Mouse (Mus musculus) lung, postnatal 0 days (tissue): ENCODE data around the gene Sptb. TPM values are rescaled to one million over a fixed set of nuclear protein-coding genes. Genes with fewer than 3 reads are reported as not detected.

Experiments used
- ATAC-seq: fragments of 200-750 bp; cut with Nextera tagmentation; 2 replicates; pipeline ENCODE4 v1.8.0; 2017; ENCODE audit warnings: moderate library complexity
- DNase-seq: peaks from one replicate; pipeline ENCODE4 v3.0.0-alpha.2; 2016; ENCODE audit warnings: low spot score
- H3K27ac ChIP-seq: fragments of 300-500 bp; sonication (generic); 2 replicates; pipeline ENCODE4 v1.5.1; 2014; ENCODE audit warnings: antibody characterized with exemption, mild to moderate bottlenecking, low read length, mixed read lengths
- H3K27me3 ChIP-seq: fragments of 300-500 bp; sonication (generic); replicated peaks from 2 replicates; pipeline ENCODE4 v1.6.1; 2014; ENCODE audit warnings: low read length, mixed read lengths; ENCODE audit not compliant: insufficient read depth
- H3K36me3 ChIP-seq: fragments of 300-500 bp; sonication (generic); 2 replicates; pipeline ENCODE4 v1.6.1; 2014; ENCODE audit warnings: low read length, mixed read lengths; ENCODE audit not compliant: insufficient read depth
- H3K4me1 ChIP-seq: fragments of 300-500 bp; sonication (generic); 2 replicates; pipeline ENCODE4 v1.6.1; 2014; ENCODE audit warnings: antibody characterized with exemption, low read depth, low read length, mixed read lengths; ENCODE audit not compliant: insufficient read depth
- H3K4me2 ChIP-seq: fragments of 300-500 bp; sonication (generic); replicated peaks from 2 replicates; pipeline ENCODE4 v1.6.1; 2014; ENCODE audit warnings: low read depth, mild to moderate bottlenecking, low read length, moderate library complexity, mixed read lengths
- H3K4me3 ChIP-seq: fragments of 300-500 bp; sonication (generic); 2 replicates; pipeline ENCODE4 v1.5.1; 2014; ENCODE audit warnings: low read depth, low read length
- H3K9ac ChIP-seq: fragments of 300-500 bp; sonication (generic); replicated peaks from 2 replicates; pipeline ENCODE4 v1.6.1; 2014; ENCODE audit warnings: low read depth, mild to moderate bottlenecking
- H3K9me3 ChIP-seq: fragments of 300-500 bp; sonication (generic); 2 replicates; pipeline ENCODE4 v1.6.1; 2016; ENCODE audit warnings: low read length, mixed read lengths
- CTCF ChIP-seq: IDR thresholded peaks from 2 replicates; pipeline ENCODE4 v1.5.1; 2016; ENCODE audit warnings: antibody characterized with exemption, mild to moderate bottlenecking
- EP300 ChIP-seq: IDR thresholded peaks from 2 replicates; pipeline ENCODE4 v1.6.1; 2016; ENCODE audit warnings: antibody characterized with exemption, mild to moderate bottlenecking, control low read depth
- WGBS: fragments of 180-500 bp; shearing (Covaris S2); extraction: QIAGEN DNeasy Blood & Tissue Kit; methylation state at CpG from one replicate; pipeline ENCODE4 v1.1.7; 2014; 5-methylcytosine and 5-hydroxymethylcytosine counted together
- polyA plus RNA-seq: library from polyadenylated mRNA; unstranded; fragments of >200 nt; fragmentation: Nextera tagmentation; extraction: Ambion mirVana; gene quantifications from 2 replicates; pipeline ENCODE4 v1.2.1, GENCODE M21; 2015

Sptb gene
- polyA plus RNA-seq, 1 experiment from 2014 or later: 0.35 TPM

DNA sequence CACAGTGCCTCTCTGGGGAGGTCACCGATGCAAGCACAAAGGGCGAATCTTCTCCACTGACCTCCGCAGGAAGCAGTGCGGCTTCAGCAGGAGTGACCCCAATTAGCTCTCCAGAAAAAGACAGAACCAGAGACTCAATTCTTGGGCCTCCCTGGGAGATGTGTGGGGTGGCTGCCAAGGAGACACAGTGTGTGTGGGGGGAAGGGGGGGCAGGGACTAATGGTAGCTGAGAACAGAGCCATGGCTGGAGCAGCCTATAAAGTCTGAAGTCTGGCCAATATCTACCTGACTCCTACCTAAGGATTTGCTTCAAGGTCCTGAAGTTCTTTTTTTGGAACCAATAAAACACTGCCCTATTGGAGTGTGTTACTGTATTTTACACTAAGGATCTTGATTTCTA, 105.8 kb downstream of the Sptb start:
- TF ChIP-seq CTCF: no peak
- no peak for TF ChIP-seq EP300
- no peak overlapping the region for H3K27ac ChIP-seq
- no peaks in the 10 kb centered on the region for H3K4me1 ChIP-seq
- no peak for ATAC-seq
- no peak overlapping the region for H3K4me3 ChIP-seq
- H3K4me2 ChIP-seq: no peak overlapping the region
- no peaks in the 10 kb centered on the region for H3K27me3 ChIP-seq
- H3K9me3 ChIP-seq: no peaks in the 10 kb centered on the region
- no peaks in the 10 kb centered on the region for H3K36me3 ChIP-seq
- H3K9ac ChIP-seq: no peak overlapping the region
- WGBS: 76% methylated on average over 4 of the region's 4 CpGs
- no peak for DNase-seq

DNA sequence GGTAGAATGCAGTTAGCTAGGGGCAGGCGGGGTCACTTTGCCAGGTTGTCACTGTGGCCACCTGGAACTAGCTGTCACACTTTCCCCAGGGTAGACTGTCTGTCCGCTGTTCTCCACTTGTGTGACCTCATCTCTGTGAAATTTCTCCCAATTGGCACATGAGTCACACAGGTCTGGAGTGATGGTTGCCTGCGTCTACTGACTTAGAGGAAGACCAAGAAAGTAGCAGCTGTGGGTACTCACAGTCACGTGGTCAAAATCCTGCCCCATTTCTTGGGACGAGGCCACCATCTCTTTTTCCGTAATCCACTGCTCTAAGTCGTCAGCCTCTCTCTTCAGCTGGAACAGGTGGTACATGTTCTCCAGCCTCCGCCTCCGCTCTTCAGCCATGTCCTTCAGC, 106.6 kb downstream of the Sptb start:
- no peak overlapping the region for H3K4me3 ChIP-seq
- no peak overlapping the region for H3K4me2 ChIP-seq
- no peak overlapping the region for H3K9ac ChIP-seq
- no peaks in the 10 kb centered on the region for H3K36me3 ChIP-seq
- no peaks in the 10 kb centered on the region for H3K9me3 ChIP-seq
- WGBS: 67% methylated on average over 9 of the region's 9 CpGs
- ATAC-seq (peak; percentile 37; the same call in 1 of the 2 replicates), DNase-seq (no peak)
- H3K27me3 ChIP-seq: no peaks in the 10 kb centered on the region
- TF ChIP-seq EP300: no peak
- TF ChIP-seq CTCF: no peak
- no peaks in the 10 kb centered on the region for H3K4me1 ChIP-seq
- no peak overlapping the region for H3K27ac ChIP-seq

DNA sequence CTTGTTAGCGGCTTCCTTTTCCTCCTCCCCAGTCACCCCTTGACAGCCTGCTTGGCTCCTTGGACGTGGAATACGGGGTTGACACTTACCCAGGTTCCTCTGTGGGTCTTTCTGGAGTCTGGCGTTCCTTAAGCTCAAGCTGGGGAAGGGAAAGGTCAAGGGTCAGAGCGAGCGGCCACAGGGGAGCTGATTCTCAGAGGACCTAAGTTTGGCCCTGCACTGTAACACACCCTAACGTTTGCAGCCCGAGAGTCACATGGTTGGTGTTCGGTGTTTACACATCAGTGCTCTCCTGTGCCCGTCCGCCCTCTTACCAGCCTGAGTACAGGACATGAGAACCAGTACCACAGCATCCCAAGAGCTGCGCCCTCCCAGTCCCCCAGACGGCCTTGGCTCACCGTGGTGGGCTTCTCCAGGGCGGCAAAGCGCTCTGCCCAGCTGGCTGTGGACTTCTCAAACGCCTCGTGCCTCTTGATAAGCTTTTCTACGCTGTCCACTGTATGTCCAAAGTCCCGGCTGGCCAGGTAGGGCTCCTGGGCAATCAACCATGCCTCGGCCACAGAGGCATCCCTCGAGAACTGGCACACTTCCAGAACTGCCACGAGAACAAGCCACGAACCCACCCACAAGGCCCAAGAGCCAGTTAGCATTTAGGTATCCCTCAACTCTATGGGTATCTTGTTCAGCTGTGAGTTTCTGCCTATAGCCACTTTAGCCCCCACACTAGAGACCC, 112.0 kb downstream of the Sptb start:
- 65% methylated on average over 24 of the region's 24 CpGs for WGBS
- no peak overlapping the region for H3K9ac ChIP-seq
- DNase-seq (no peak), ATAC-seq (no peak)
- no peak overlapping the region for H3K4me2 ChIP-seq
- peaks cover 7% of the 10 kb centered on the region; the same call in 1 of the 2 replicates for H3K4me1 ChIP-seq
- H3K9me3 ChIP-seq: no peaks in the 10 kb centered on the region
- no peak overlapping the region for H3K4me3 ChIP-seq
- H3K27ac ChIP-seq: no peak overlapping the region
- H3K36me3 ChIP-seq: no peaks in the 10 kb centered on the region
- TF ChIP-seq EP300 (no peak), CTCF (no peak)
- no peaks in the 10 kb centered on the region for H3K27me3 ChIP-seq

DNA sequence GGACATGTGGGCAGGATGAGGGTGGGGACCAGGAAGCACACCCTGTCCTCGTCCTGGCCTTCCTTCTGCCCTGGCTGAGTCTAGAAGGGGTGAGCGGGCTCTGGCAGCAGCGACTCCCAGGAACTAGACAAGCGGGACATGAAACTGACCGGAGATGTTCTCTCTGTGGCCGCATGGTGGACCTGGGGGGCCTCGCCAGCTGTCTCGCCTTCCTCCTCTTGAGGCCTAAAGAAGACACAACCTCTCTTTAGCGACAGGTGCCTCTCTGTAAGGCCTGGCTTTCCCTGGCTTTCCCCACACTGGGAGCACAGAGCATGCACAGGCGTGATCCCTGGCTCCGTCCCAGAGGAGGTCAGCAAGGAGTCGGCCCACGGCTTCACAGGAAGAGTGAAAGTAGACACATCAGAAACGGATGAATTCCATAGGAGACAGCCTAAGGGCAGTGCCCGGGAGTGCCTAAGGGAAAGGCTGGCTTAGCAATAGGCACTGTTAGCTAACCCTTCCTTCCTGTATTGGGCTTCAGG, 112.7 kb downstream of the Sptb start:
- TF ChIP-seq CTCF (no peak), EP300 (no peak)
- no peaks in the 10 kb centered on the region for H3K27me3 ChIP-seq
- no peak overlapping the region for H3K4me2 ChIP-seq
- H3K36me3 ChIP-seq: no peaks in the 10 kb centered on the region
- no peak overlapping the region for H3K9ac ChIP-seq
- peaks cover 7% of the 10 kb centered on the region; the same call in 1 of the 2 replicates for H3K4me1 ChIP-seq
- no peak overlapping the region for H3K27ac ChIP-seq
- peak; percentile 23 for DNase-seq
- 68% methylated on average over 15 of the region's 15 CpGs for WGBS
- ATAC-seq: no peak
- H3K4me3 ChIP-seq: no peak overlapping the region
- H3K9me3 ChIP-seq: no peaks in the 10 kb centered on the region

DNA sequence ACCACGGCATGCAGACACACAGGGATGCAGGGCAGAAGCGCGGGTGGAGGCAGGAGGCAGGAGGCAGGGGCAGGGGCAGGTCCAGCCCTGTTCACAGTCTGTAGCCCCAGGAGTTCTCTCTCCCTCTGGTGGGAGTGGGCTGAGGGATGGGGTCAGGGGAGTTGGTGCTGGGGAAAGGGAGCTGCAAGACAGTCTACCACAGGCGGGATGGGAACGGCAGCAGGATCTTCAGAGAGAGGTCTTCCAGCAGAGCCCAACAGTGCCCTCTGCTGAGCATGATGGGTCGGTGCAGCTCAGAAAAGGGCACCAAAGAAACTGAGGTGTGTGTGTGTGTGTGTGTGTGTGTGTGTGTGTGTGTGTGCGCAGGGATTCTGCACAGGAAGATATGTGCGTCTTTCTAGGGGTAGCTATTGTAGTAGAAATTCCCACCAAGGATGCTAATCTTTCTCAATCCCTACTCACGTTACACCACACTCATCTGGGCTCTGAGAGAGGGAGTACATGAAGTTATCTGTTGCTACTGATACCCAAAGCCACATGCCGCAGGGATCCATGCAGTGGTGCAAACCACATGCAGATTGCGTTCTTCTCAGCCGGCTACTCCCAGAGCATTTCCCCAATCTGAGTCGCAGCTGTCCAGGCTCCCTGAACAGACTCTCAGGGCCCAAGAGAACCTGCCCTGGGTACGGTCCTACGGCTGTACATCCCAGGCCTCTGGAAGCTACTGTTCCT, 113.9 kb downstream of the Sptb start:
- H3K27ac ChIP-seq: no peak overlapping the region
- no peak overlapping the region for H3K4me2 ChIP-seq
- WGBS: 56% methylated on average over 15 of the region's 15 CpGs
- TF ChIP-seq CTCF (peak; percentile 94), EP300 (no peak)
- H3K4me1 ChIP-seq: peaks cover 7% of the 10 kb centered on the region; the same call in 1 of the 2 replicates
- H3K9ac ChIP-seq: no peak overlapping the region
- no peak overlapping the region for H3K4me3 ChIP-seq
- ATAC-seq (peak; percentile 15; the same call in 1 of the 2 replicates), DNase-seq (peak; percentile 80)
- no peaks in the 10 kb centered on the region for H3K9me3 ChIP-seq
- H3K27me3 ChIP-seq: no peaks in the 10 kb centered on the region
- no peaks in the 10 kb centered on the region for H3K36me3 ChIP-seq

DNA sequence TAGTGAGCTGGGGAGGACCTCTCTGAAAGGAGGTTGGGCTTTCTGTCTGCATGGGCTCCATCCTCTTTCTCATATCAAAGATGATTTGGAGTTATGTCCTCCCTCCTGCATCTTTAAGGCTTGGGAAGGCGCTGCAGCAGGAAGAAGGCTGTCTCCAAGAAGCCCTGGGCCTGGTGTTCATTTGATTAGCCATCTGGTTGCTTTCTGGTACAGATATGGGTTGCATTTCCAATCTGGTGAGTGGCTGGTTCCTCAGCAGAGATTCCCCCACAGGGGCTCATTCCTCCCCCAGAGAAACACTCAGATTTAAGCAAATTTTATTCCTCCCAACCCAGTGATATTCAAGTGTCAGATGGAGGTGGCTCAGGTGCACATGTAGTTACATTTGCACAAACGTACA, 114.5 kb downstream of the Sptb start:
- DNase-seq (no peak), ATAC-seq (no peak)
- peaks cover 7% of the 10 kb centered on the region; the same call in 1 of the 2 replicates for H3K4me1 ChIP-seq
- no peak for TF ChIP-seq EP300
- H3K27me3 ChIP-seq: no peaks in the 10 kb centered on the region
- no peaks in the 10 kb centered on the region for H3K9me3 ChIP-seq
- no peak overlapping the region for H3K27ac ChIP-seq
- H3K4me2 ChIP-seq: no peak overlapping the region
- no peaks in the 10 kb centered on the region for H3K36me3 ChIP-seq
- no peak overlapping the region for H3K4me3 ChIP-seq
- WGBS: 72% methylated on average over 2 of the region's 2 CpGs
- no peak overlapping the region for H3K9ac ChIP-seq
